Mouse (Mus musculus): ENCODE data around the gene Gm3336. TPM values are rescaled to one million over a fixed set of nuclear protein-coding genes. Genes with fewer than 3 reads are reported as not detected.

Gene Gm3336
- total RNA-seq, 1 experiment from 2014 or later, result not detected

DNA sequence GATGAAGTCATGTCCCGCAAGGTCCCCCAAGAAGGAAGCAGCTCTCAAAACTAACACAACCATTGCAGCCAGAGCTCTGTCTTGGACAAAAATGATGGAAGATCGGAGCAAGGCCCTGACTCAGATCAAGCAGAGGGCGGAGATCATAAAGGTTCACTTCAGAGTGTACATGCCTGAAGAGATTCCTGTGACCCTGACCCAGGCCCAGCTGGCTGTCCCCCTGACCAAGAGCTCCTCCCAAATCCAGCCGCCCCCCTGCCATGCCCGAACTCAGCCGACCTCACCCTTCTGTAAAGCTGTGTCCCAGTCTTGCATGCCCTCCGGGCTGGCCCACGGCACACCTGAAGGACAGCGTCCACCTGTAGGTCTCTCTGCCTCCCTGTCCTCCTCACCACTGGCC lies 8.5 kb upstream of the Gm3336 start:
- no peak for ATAC-seq (ENCODE audit: extremely low read depth, insufficient number of reproducible peaks, low FRiP score, poor library complexity, severe bottlenecking)

DNA sequence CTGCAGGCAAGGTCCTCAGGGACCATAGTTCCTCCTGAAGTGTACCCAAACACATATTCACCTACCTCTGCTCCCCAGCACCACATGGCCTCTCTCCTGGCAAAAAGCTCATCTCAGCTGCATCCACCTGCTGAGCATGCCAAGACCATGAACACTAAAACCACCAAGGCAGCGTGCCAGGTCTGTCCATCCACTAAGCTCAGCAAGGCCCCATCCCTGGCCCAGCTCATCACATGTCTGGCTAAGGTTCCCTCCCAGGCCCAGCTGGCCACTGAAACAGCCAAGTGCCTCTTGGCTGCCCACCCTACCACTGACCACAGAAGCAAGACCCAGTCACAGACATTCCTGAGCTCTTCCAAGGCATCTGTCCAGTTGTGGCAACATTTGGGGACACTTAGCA lies 8.0 kb upstream of the Gm3336 start:
- no peak for ATAC-seq (ENCODE audit: extremely low read depth, insufficient number of reproducible peaks, low FRiP score, poor library complexity, severe bottlenecking)

DNA sequence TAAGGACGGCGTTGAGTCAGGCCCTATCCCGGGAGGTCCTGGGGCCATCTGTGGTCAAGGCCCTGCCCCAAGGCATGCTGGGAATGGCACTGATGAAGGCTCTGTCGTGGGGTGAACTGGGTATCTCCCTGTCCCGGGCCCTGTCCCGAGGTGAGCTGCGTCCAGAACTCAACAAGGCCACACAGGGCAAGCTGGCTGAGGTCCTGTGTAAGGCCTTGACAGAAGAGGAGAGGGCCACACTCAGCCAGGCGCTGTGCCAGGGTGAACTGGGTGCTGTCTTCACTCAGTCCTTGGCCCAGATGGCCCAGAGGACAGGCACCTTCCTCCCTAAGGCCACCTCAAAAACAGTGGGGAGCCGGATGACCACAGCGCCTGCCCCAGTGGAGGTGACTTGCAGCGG lies 7.3 kb upstream of the Gm3336 start:
- ATAC-seq (ENCODE audit: extremely low read depth, insufficient number of reproducible peaks, low FRiP score, poor library complexity, severe bottlenecking), result no peak

GRCm38 (mm10) chr8:70713991-70714390 lies 4.4 kb upstream of the Gm3336 start:
- ATAC-seq (ENCODE audit: extremely low read depth, insufficient number of reproducible peaks, low FRiP score, poor library complexity, severe bottlenecking), result no peak

- ATAC-seq (ENCODE audit: extremely low read depth, insufficient number of reproducible peaks, low FRiP score, poor library complexity, severe bottlenecking), result no peak
These were observed 3.3 kb upstream of the Gm3336 start for GRCm38 (mm10) chr8:70715086-70715485.

DNA sequence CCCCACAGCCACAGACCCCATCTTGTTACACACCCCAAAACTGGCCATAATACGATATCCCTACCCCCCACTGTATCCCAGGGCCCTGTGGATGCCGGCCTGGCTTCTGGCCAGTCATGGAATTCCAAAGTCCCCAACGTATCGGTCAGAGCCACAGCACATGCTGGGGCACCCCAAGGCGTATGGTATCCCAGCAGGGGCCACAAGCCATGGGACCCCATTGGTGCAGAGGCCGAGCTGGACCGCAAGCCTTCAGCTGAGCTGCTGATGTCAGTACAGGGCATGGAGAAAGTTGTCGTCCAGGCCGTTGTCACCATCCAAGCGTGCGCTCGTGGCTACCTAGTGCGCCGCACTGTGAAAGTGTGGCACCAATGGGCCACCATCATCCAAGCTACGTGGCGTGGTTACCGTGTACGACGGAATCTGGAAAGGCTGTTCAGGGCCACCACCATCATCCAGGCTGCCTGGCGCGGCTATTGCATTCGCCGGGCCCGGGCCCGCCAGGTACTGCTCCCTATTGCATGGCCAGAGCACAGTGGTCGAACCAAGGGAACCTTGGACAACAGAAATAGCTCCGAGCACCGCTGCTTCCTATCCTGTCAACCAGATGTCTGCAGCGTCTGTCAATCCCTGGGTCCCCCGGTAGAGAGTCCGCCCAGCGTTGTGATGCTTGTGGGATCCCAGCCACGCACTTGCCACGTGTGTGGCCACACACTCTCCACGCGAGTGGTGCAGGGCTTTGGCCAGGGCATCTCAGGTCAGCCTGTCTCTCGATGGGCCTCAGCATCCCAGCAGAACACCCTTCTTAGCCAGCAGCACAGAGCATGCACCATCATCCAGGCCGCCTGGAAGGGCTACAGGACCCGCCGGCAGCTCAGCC lies 1.6 kb upstream of the Gm3336 start:
- no peak for ATAC-seq (ENCODE audit: extremely low read depth, insufficient number of reproducible peaks, low FRiP score, poor library complexity, severe bottlenecking)

DNA sequence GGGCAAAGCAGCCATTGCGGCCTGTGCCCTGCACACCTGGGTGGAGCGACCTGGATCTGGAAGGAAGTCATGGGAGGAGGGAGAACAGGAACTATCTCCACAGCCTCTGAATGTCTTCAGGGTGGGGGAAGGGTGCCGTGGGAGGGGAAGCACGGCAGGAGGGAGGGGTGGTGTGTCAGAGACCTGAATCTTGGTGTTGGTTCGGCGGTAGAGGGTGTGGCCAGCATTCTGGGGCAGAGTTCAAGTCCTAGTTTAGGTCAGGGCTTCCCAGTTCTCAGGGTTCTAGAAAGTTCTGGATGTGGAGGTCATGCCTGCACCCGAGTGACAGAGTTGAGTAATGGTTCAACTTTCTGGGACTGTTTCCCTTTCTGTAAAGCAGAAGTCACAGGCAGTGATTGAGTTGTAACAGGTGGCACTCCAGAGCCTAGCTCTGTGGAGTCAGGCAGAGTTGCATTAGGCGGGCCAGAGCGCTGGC lies 1.5 kb downstream of the Gm3336 start:
- peak; percentile 4; the same call in 1 of the 2 replicates for ATAC-seq (ENCODE audit: extremely low read depth, insufficient number of reproducible peaks, low FRiP score, poor library complexity, severe bottlenecking)

- peak; percentile 65 for ATAC-seq (ENCODE audit: extremely low read depth, insufficient number of reproducible peaks, low FRiP score, poor library complexity, severe bottlenecking)
These were observed 2.4 kb downstream of the Gm3336 start for GRCm38 (mm10) chr8:70720739-70721138.

DNA sequence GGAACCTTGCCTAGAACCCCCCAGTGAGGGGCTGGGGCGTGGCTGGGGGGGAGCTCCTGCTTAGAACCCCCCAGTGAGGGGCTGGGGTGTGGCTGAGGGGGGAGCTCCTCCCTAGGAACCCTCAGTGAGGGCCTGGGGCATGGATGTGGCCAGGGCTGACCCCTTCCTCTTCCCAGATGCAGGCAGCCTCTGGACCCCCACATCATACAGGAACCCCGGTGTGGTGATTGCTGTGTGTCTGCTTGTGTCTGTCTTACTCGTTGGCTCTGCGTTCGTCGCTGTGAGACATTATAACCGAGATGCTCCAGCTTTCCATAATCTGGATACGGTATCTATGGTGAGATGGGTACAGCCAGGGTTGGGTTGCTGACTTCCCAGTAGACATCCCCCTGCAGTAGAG lies 3.3 kb downstream of the Gm3336 start:
- ATAC-seq (ENCODE audit: extremely low read depth, insufficient number of reproducible peaks, low FRiP score, poor library complexity, severe bottlenecking), result no peak

DNA sequence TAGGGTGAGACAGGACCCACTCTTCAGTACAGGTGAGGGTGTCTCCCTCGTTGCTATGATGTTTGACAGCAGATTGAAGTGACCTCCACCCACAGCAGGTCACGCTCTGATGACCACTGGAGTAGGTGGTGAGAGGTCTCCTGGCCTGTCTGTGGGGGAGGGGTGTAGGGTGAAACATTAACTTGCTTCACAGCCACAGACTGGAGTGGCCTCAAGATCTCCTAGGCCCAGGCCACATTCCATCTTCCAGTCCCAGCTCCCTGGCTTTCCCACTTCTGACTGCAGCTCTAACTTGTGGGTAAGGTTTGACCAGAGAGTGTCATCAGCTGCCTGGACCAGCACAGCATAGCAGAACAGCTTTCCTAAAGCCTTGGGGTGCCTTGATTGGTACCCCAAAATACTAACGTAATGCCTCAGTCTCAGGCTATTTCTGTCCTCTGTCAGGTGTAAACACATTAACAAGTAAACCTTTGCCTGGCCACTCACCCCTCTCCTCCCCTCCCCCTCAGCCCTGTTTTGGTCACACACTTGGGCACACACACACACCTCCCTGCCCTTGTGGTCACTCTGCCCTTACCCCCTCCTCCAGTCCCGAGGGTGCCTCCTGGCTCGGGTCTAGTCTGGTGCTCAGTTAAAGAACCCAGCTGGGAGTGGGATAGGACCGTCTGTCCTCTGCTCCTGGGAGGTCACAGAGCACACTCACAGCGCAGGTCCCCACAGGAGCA lies 5.3 kb downstream of the Gm3336 start, which contains the start of gene Pde4c:
Gene Pde4c (plus strand): TSS at position 235 of the 725 bp plus-strand sequence.
- ATAC-seq (ENCODE audit: extremely low read depth, insufficient number of reproducible peaks, low FRiP score, poor library complexity, severe bottlenecking), result no peak

GRCm38 (mm10) chr8:70724216-70724615 lies 5.9 kb downstream of the Gm3336 start:
- no peak for ATAC-seq (ENCODE audit: extremely low read depth, insufficient number of reproducible peaks, low FRiP score, poor library complexity, severe bottlenecking)

DNA sequence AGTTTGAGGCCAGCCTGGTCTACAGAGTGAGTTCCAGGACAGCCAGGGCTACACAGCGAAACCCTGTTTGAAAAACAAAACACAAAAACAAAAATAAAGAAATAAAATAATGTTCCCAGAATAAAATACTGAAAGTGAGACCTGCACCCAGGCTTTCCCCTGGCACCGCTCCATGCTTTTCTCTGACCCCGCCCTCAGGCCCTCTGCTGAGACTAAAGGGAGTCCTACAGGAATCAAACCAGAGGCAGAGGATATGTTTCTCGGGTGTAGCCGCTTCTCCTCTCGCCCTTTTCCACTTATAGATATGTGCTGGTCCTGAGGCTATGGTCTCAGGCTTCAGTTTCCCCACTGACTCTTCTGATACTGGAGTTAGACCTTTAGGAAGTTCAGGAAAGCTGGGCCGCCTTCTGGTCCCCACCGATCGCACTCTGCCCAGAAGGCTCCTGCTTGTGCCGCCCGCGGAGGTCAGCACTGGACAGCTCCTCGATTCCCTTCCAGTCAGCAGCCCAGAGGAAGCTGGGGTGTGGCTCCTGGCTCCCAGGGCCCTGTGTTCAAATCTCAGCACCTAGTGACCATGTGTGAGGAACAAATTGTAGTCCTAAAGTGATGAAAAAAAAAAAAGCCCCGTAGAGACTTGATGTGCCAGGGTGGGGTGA lies 7.6 kb downstream of the Gm3336 start:
- no peak for ATAC-seq (ENCODE audit: extremely low read depth, insufficient number of reproducible peaks, low FRiP score, poor library complexity, severe bottlenecking)

DNA sequence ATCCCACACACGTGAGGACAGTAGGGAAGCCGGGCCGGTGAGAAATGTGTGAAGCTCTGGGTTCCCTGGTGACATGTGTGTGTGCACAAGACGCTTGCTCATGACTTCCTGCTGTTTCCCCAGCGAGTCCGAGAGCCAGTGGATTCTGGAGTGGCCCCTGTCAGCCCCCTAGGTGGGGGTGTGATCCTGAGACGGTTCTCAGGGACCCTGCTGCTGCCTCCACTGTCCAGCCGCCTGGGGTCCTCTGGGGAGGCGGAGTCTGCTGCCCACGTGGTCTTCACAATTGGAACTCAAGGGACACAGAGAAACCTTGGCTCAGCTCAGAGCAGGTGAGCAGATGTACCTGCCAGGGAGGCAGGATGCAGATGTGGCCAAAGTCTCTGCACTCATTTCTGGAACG lies 8.4 kb downstream of the Gm3336 start:
- no peak for ATAC-seq (ENCODE audit: extremely low read depth, insufficient number of reproducible peaks, low FRiP score, poor library complexity, severe bottlenecking)

- ATAC-seq (ENCODE audit: extremely low read depth, insufficient number of reproducible peaks, low FRiP score, poor library complexity, severe bottlenecking), result peak; percentile 75
These were observed 11.6 kb downstream of the Gm3336 start for GRCm38 (mm10) chr8:70729808-70730475.

- peak; percentile 74 for ATAC-seq (ENCODE audit: extremely low read depth, insufficient number of reproducible peaks, low FRiP score, poor library complexity, severe bottlenecking)
These were observed 12.6 kb downstream of the Gm3336 start for GRCm38 (mm10) chr8:70730956-70731355.

DNA sequence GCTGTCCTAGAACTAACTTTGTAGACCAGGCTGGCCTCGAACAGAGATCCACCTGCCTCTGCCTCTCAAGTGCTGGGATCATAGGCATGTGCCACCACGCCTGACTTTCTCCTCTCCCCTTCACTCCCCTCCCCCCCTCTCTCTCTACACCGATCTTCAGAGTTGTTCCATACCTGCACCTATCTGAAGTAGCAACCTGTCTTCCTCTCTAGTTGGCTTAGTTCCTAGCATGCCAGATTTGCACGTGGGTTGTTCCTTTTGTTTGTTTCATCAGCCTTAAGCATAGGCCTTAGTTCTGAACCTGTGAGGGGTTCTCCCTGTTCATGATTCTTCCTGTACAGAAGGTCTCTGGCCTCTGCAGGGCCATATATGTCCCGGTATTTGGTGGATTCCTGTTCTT lies 19.4 kb downstream of the Gm3336 start:
- ATAC-seq (ENCODE audit: extremely low read depth, insufficient number of reproducible peaks, low FRiP score, poor library complexity, severe bottlenecking), result no peak

DNA sequence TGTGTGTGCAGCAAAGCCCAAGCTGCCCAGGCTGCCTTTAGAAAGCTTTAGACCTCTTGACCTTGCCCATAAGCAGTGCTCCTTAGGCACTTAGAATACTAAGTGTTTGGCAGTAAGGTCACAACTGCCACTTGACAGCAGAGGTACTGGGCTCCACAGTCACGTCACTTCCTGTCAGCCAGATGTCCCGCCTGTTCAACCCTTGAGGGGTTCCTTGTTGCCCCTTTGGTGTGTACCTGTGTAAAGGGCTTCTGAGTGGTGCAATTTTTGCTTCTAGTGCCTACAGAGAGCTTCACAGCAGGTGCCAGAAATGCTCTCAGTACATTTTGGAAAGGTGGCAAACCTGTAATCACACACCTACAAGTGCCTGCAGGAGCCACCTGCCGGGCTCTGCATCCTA lies 19.9 kb downstream of the Gm3336 start:
- no peak for ATAC-seq (ENCODE audit: extremely low read depth, insufficient number of reproducible peaks, low FRiP score, poor library complexity, severe bottlenecking)

- no peak for ATAC-seq (ENCODE audit: extremely low read depth, insufficient number of reproducible peaks, low FRiP score, poor library complexity, severe bottlenecking)
These were observed 23.3 kb downstream of the Gm3336 start for GRCm38 (mm10) chr8:70741661-70742060.

DNA sequence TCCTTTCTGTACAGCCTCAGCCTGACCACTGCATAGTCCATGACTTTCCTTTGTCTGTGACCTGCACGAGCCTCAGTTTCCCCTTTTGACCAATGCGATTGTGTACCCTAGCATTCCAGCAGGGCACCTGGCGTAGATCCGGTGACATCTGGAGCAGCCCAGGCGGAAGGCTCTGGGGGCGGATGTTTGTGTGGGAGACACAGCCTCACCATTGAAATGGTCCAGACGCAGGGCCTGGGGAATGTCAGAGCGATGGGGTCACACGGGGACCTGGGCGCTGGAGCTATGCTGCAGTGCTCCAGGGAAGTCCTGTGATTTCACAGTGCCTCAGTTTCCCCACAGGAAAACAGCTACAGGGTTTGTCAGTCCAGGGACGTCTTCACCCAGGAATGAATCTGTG lies 23.8 kb downstream of the Gm3336 start:
- no peak for ATAC-seq (ENCODE audit: extremely low read depth, insufficient number of reproducible peaks, low FRiP score, poor library complexity, severe bottlenecking)
